Mouse (Mus musculus): ENCODE results near the gene 9230104L09Rik.

- TF ChIP-seq POLR2A (IDR thresholded peaks at IDR 0.05; ENCODE audit: insufficient read length, low read depth) (no peak), POLR2AphosphoS2 (IDR thresholded peaks at IDR 0.05; ENCODE audit: insufficient read length, low read depth) (no peak), TCF12 (IDR thresholded peaks at IDR 0.05; ENCODE audit: insufficient read depth, poor library complexity, severe bottlenecking) (no peak)
Observed at GRCm38 (mm10) chr2:148874224-148874616, 9.4 kb upstream of the 9230104L09Rik start.
